Mouse (Mus musculus): ENCODE measurements around the gene Tmem158.

DNA sequence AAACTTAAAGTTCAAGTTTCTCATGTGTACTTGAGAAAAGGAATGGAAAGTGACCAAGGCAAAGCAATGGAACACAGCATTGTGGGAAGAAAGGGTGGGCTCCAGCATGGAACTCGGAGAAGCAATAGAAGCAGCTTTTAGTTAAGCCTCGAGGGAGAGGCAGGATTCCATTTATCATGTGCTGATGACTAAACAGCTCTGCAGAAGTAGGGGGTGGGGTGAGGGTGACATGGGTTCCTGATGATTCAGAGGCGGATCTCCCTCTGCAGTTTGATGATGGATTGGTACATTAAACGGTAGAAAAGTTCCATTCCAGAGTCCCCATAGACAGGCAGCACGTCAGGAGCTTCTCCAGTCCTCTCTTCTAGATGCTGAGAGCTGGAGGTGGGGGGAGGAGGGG, 48.5 kb upstream of the Tmem158 start:
- TF ChIP-seq CTCF (IDR thresholded peaks at IDR 0.05; ENCODE audit: low read depth) (no peak), EP300 (IDR thresholded peaks at IDR 0.05; ENCODE audit: low read depth) (no peak)

Data from liver, embryonic 14.5 days (tissue).